Mouse (Mus musculus) hindbrain, embryonic 13.5 days (tissue): ENCODE data around the gene Adcy5. TPM values are rescaled to one million over a fixed set of nuclear protein-coding genes. Genes with fewer than 3 reads are reported as not detected.
A peak's percentile ranks its signal among the peaks of the same experiment; 100 is the strongest.

ENCODE experiments used
- ATAC-seq: fragments of 200-750 bp; cut with Nextera tagmentation; 2 replicates; pipeline ENCODE4 v1.8.0; 2017; ENCODE audit warnings: moderate TSS enrichment; ENCODE audit not compliant: low FRiP score
- H3K27ac ChIP-seq: fragments of 300-500 bp; sonication (generic); 2 replicates; pipeline ENCODE4 v1.5.1; 2015; ENCODE audit warnings: inconsistent platforms, mild to moderate bottlenecking, moderate library complexity
- H3K27me3 ChIP-seq: fragments of 300-500 bp; sonication (generic); 2 replicates; pipeline ENCODE4 v1.6.1; 2015; ENCODE audit warnings: mild to moderate bottlenecking, inconsistent platforms
- H3K36me3 ChIP-seq: fragments of 300-500 bp; sonication (generic); 2 replicates; pipeline ENCODE4 v1.6.1; 2015; ENCODE audit warnings: mild to moderate bottlenecking, inconsistent platforms
- H3K4me1 ChIP-seq: fragments of 300-500 bp; sonication (generic); replicated peaks from 2 replicates; pipeline ENCODE4 v1.6.1; 2015; ENCODE audit warnings: inconsistent platforms
- H3K4me2 ChIP-seq: fragments of 300-500 bp; sonication (generic); 2 replicates; pipeline ENCODE4 v1.6.1; 2015; ENCODE audit warnings: inconsistent platforms, mild to moderate bottlenecking, moderate library complexity
- H3K4me3 ChIP-seq: fragments of 300-500 bp; sonication (generic); 2 replicates; pipeline ENCODE4 v1.5.1; 2015; ENCODE audit warnings: mild to moderate bottlenecking, inconsistent platforms
- H3K9ac ChIP-seq: fragments of 300-500 bp; sonication (generic); 2 replicates; pipeline ENCODE4 v1.6.1; 2015; ENCODE audit warnings: mild to moderate bottlenecking, inconsistent platforms
- H3K9me3 ChIP-seq: fragments of 300-500 bp; sonication (generic); 2 replicates; pipeline ENCODE4 v1.6.1; 2016; ENCODE audit warnings: inconsistent platforms
- WGBS: fragments of 180-500 bp; shearing (Covaris S2); methylation state at CpG from one replicate; pipeline ENCODE4 v1.1.7; 2015; 5-methylcytosine and 5-hydroxymethylcytosine counted together
- polyA plus RNA-seq: library from polyadenylated mRNA; unstranded; fragments of >200 nt; fragmentation: Nextera tagmentation; extraction: Ambion mirVana; gene quantifications from 2 replicates; pipeline ENCODE4 v1.2.1, GENCODE M21; 2015

The Adcy5 gene
- polyA plus RNA-seq, 1 experiment from 2014 or later, result 5.0 TPM

DNA sequence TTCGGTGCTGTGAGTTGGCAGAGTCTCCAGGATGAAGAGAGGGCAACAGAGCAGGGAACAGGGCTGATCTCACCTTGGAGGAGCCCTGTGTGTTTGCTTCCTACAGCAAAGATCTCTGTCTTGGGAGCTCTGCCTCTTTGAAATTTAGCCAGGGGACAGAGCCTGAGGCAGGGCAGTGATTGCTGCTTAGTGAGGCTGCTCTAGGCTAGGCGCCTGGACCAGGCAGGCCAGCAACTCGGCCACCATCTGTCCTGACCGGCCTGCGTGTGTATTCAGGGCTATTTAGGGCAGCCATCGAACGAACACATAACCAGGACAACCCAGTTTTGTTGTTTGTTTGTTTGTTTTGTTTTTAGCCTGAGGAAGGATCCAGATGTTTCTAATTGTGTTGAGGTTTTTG lies 36.6 kb downstream of the Adcy5 start:
- H3K4me1 ChIP-seq, result peaks cover 38% of the 10 kb centered on the region
- no peak overlapping the region for H3K27ac ChIP-seq
- 73% methylated on average over 7 of the region's 7 CpGs for WGBS
- no peak overlapping the region for H3K4me3 ChIP-seq
- no peaks in the 10 kb centered on the region for H3K36me3 ChIP-seq
- ATAC-seq, result no peak
- no peak overlapping the region for H3K4me2 ChIP-seq
- no peaks in the 10 kb centered on the region for H3K9me3 ChIP-seq
- H3K9ac ChIP-seq, result no peak overlapping the region
- no peaks in the 10 kb centered on the region for H3K27me3 ChIP-seq

DNA sequence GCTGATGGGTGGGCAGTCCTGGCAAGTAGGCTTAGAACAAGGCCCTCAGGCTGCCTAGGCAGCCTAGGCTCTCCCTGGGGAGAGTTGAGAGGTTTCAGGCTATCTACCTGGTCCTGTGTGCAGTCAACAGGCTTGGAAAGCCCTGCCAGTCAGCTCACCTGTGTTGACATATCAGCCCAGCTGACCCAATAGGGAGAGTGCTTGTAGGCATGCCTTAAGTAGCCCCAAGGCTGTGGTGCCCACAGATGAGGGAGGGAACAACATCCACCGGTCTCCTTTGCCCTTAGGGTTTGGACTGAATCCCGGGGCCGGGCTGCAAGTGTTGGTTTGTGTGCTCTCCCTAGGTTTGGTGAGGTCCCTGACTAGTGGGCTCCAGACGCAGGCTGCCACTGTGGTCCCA lies 37.8 kb downstream of the Adcy5 start:
- WGBS, result 84% methylated on average over 4 of the region's 4 CpGs
- H3K9ac ChIP-seq, result no peak overlapping the region
- H3K4me1 ChIP-seq, result peaks cover 35% of the 10 kb centered on the region
- H3K27me3 ChIP-seq, result no peaks in the 10 kb centered on the region
- no peak overlapping the region for H3K4me2 ChIP-seq
- H3K27ac ChIP-seq, result no peak overlapping the region
- H3K36me3 ChIP-seq, result no peaks in the 10 kb centered on the region
- no peak for ATAC-seq
- no peaks in the 10 kb centered on the region for H3K9me3 ChIP-seq
- H3K4me3 ChIP-seq, result no peak overlapping the region

DNA sequence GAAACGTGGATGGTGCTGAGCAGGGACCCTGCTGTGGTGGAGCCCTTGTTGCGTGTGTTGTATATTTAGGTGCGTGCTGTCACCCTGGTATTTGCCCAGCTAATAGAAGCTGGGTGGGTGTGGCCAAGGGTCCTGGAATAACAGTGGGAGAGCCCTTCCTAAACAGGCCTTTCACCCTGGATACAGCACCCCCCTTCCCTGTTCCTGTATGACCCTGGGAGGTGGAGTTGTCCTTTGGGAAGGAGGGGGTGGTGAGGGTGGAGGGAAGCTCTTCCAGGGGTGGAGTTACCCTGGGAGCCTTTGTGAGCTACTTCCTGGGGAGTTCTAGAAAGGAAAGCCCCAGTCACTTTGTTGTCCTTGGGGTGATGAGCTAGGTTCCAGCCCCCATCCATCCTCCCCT lies 38.7 kb downstream of the Adcy5 start:
- Histone ChIP-seq H3K36me3 (no peaks in the 10 kb centered on the region), H3K4me1 (peaks cover 35% of the 10 kb centered on the region), H3K27me3 (no peaks in the 10 kb centered on the region), H3K9ac (no peak overlapping the region), H3K27ac (no peak overlapping the region), H3K4me2 (no peak overlapping the region), H3K9me3 (no peaks in the 10 kb centered on the region), H3K4me3 (no peak overlapping the region)
- no peak for ATAC-seq
- 50% methylated on average over 3 of the region's 3 CpGs for WGBS

DNA sequence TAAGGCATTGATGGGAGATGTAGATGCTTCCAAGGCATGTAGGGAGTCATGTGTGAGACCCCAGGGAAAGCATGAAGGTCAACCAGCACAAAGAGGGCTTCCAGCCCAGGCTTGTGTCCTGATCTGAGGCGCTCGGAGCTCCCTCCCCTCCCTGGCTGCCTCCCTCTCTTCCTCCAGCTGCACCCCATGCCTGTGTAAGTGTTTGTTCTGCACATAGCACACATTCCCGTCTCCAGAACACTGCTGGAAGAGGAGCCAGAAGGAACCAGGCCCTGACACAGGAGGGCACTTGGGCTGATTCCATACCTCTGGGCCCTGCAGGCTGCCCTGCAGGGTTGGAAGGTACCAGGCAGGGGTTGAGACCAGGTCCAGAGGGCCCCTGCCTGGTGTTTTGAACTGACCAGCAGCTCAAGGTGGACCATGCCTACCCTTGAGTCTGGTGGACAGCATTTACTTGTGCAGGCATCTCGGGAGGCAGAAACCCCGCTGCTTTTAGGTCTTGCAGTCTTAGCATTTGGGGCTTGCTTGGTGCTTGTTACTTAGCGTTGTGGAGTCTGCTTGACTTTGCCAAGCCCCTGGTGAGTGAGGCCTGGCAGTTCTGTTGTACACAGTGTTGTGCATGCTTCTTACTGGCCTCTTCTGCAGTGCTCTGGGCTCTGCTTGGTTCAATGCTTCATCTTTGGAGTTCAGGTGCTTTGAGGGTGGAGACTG lies 45.2 kb downstream of the Adcy5 start:
- no peaks in the 10 kb centered on the region for H3K27me3 ChIP-seq
- no peak overlapping the region for H3K4me2 ChIP-seq
- H3K4me1 ChIP-seq, result peaks cover 27% of the 10 kb centered on the region
- no peaks in the 10 kb centered on the region for H3K36me3 ChIP-seq
- no peak overlapping the region for H3K27ac ChIP-seq
- H3K9me3 ChIP-seq, result no peaks in the 10 kb centered on the region
- ATAC-seq, result no peak
- H3K9ac ChIP-seq, result no peak overlapping the region
- WGBS, result 71% methylated on average over 6 of the region's 6 CpGs
- no peak overlapping the region for H3K4me3 ChIP-seq

DNA sequence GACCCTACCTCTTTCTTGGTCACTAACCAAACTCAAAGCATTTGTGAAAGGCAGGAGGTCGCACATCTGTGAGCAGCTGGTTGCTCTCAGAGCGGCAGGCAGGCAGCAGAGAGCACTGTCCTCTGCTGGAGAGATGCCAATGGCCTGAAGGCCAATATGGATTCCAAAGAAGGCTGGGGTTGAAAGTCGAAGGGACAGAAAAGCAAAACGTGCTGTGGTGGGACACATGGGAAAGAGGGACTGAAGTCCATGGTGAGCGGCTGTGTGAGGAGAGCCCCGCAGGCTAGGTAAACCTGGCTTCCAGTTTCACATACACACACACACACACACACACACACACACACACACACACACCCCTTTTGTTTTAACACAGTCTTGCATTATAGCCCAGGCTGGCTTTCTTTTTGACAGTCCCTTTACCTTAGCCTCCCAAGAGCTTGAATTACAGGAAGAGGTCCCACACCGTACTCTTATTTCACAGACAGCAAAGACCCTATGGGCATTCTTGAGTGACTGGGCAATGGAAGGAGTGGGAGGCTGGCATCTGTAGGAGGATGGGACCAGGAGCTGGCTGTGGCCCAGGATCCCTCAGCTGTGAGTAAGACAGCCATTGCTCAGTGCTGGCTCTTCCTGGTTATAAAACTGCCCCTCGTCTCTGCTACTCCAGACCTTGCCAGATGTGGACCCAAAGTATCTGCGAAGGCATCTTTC lies 45.9 kb downstream of the Adcy5 start:
- 68% methylated on average over 9 of the region's 9 CpGs for WGBS
- no peaks in the 10 kb centered on the region for H3K36me3 ChIP-seq
- H3K27ac ChIP-seq, result no peak overlapping the region
- H3K9me3 ChIP-seq, result no peaks in the 10 kb centered on the region
- peaks cover 34% of the 10 kb centered on the region for H3K4me1 ChIP-seq
- H3K27me3 ChIP-seq, result no peaks in the 10 kb centered on the region
- no peak for ATAC-seq
- H3K4me3 ChIP-seq, result no peak overlapping the region
- no peak overlapping the region for H3K4me2 ChIP-seq
- no peak overlapping the region for H3K9ac ChIP-seq

DNA sequence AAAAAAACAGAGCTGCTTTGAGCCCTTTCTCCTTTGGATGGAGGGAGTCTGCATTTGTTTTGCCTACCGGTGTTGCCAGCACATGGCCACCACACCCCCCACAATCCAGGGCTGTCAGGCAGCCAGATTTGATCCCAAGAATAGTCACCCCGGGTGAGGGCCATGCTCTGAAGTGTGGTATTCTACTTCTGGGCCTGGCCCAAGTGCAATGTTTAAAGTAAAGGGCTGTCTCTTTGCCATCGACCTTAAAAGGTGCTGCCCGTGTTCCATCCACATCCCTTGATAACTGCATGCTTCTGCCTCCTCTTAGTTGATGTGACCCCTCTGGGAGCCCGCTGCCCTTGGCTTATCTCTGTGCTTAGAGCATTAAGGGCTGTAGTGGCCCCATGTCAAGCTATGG lies 46.6 kb downstream of the Adcy5 start:
- Histone ChIP-seq H3K9ac (no peak overlapping the region), H3K36me3 (no peaks in the 10 kb centered on the region), H3K9me3 (no peaks in the 10 kb centered on the region), H3K27me3 (no peaks in the 10 kb centered on the region), H3K27ac (no peak overlapping the region), H3K4me1 (peaks cover 41% of the 10 kb centered on the region), H3K4me2 (no peak overlapping the region), H3K4me3 (no peak overlapping the region)
- ATAC-seq, result no peak
- 84% methylated on average over 5 of the region's 5 CpGs for whole genome bisulfite sequencing

DNA sequence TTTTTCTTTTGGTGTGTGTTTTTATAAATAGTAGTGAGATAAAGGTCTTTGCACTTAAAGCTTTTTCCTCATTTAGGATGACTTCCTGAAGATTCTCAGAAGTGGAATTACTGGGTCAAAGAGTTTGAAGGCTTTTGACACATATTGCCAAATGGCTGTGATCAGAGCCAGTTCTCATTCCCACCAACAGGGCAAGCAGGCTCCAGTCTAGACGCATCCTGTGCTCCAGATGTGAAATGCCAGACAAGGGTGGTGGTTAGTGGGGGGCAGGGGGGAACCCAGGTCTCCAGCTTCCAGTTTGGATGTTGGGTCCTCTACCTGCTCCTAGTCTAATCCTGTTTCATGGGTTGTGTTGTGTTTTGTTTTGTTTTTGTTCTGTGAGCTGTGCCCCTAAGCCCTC lies 48.8 kb downstream of the Adcy5 start:
- Histone ChIP-seq H3K4me1 (peaks cover 47% of the 10 kb centered on the region), H3K27me3 (no peaks in the 10 kb centered on the region), H3K9ac (no peak overlapping the region), H3K36me3 (no peaks in the 10 kb centered on the region), H3K4me3 (no peak overlapping the region), H3K4me2 (no peak overlapping the region), H3K27ac (no peak overlapping the region), H3K9me3 (no peaks in the 10 kb centered on the region)
- no peak for ATAC-seq
- 76% methylated on average over 1 of the region's 1 CpGs for whole genome bisulfite sequencing

DNA sequence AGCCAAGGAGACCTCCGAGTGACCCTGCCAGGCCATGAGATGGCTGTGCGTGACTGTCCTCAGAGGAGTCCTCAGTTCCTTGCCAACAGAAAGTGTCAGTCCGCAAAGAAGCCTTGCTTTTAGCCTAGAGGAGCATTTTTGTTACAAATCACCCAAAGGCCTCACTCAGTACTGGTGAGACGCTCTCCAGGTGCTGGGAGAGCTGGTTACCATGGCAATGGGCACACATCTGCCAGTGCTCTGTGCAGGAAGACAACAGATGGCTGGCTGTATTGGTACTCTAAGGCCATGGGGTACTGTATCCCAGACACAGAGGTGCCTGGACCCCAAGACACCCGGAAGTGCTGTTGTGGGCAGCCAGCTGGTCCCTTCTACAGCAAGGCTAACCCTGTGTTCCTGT lies 51.0 kb downstream of the Adcy5 start:
- Histone ChIP-seq H3K9me3 (no peaks in the 10 kb centered on the region), H3K4me3 (no peak overlapping the region), H3K9ac (no peak overlapping the region), H3K4me2 (no peak overlapping the region), H3K36me3 (no peaks in the 10 kb centered on the region), H3K4me1 (peaks cover 49% of the 10 kb centered on the region), H3K27ac (peak overlapping the region; percentile 72), H3K27me3 (no peaks in the 10 kb centered on the region)
- ATAC-seq, result peak; percentile 79; the same call in 1 of the 2 replicates
- WGBS, result 46% methylated on average over 5 of the region's 5 CpGs

- Histone ChIP-seq H3K27ac (no peak overlapping the region), H3K4me2 (no peak overlapping the region), H3K9me3 (no peaks in the 10 kb centered on the region), H3K4me1 (peaks cover 43% of the 10 kb centered on the region), H3K9ac (no peak overlapping the region), H3K36me3 (no peaks in the 10 kb centered on the region), H3K27me3 (no peaks in the 10 kb centered on the region), H3K4me3 (no peak overlapping the region)
- 83% methylated on average over 6 of the region's 6 CpGs for WGBS
- no peak for ATAC-seq
Measured at GRCm38 (mm10) chr16:35206426-35206825, 51.7 kb downstream of the Adcy5 start.

GRCm38 (mm10) chr16:35208796-35209195 lies 54.1 kb downstream of the Adcy5 start:
- H3K9me3 ChIP-seq, result no peaks in the 10 kb centered on the region
- no peak for ATAC-seq
- H3K9ac ChIP-seq, result no peak overlapping the region
- no peak overlapping the region for H3K27ac ChIP-seq
- H3K27me3 ChIP-seq, result no peaks in the 10 kb centered on the region
- H3K4me2 ChIP-seq, result no peak overlapping the region
- H3K36me3 ChIP-seq, result no peaks in the 10 kb centered on the region
- 55% methylated on average over 3 of the region's 3 CpGs for WGBS
- H3K4me3 ChIP-seq, result no peak overlapping the region
- peaks cover 44% of the 10 kb centered on the region for H3K4me1 ChIP-seq

DNA sequence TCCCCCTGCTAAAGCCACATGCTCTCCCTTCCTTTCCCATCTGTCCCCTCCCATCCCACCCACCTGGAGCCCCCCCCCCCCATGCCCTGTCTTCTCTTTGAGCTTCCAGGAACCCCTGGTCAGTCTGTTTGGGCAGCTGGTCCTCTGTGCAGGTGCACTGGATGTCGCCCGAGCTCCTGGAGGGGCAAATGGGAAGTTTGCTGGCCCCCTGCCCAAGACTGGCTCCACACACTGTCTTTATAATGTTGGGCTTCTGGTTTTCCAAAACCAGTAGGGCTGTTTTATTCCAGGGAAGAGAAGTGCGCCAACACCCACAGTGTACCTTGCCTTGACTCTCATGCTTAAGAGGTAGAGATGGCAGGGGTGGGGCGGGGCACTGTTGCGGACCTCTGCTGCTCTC lies 55.1 kb downstream of the Adcy5 start:
- Histone ChIP-seq H3K27ac (no peak overlapping the region), H3K4me1 (peaks cover 39% of the 10 kb centered on the region), H3K4me2 (no peak overlapping the region), H3K9me3 (no peaks in the 10 kb centered on the region), H3K36me3 (no peaks in the 10 kb centered on the region), H3K27me3 (no peaks in the 10 kb centered on the region), H3K9ac (no peak overlapping the region), H3K4me3 (no peak overlapping the region)
- ATAC-seq, result no peak
- WGBS, result 82% methylated on average over 5 of the region's 5 CpGs

DNA sequence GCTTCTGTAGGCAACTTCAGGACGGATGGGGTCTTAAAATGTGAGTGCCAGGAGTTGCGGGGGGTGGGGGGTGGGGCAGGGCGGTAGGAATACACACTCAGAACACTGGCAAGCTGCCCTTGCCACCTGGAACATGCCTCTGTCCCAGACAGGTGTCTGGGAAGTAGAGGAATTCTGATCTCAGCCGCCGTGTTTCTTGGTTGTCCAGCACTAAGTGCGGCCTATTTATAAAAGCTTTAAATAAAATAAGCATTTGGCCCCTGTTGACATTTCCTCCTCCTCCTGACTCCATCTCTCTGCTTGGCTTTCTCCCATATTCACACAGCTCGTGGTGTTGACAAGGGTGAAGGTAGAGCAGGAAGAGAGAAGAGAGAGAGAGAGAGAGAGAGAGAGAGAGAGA lies 60.4 kb downstream of the Adcy5 start:
- Histone ChIP-seq H3K4me1 (peaks cover 7% of the 10 kb centered on the region; the same call in 1 of the 2 replicates), H3K4me2 (no peak overlapping the region), H3K4me3 (no peak overlapping the region), H3K9ac (no peak overlapping the region), H3K9me3 (no peaks in the 10 kb centered on the region), H3K27me3 (no peaks in the 10 kb centered on the region), H3K27ac (no peak overlapping the region), H3K36me3 (no peaks in the 10 kb centered on the region)
- ATAC-seq, result no peak
- 80% methylated on average over 7 of the region's 7 CpGs for WGBS

GRCm38 (mm10) chr16:35215498-35215897 lies 60.8 kb downstream of the Adcy5 start:
- H3K4me3 ChIP-seq, result no peak overlapping the region
- H3K4me1 ChIP-seq, result peaks cover 7% of the 10 kb centered on the region; the same call in 1 of the 2 replicates
- no peak for ATAC-seq
- H3K9me3 ChIP-seq, result no peaks in the 10 kb centered on the region
- no peaks in the 10 kb centered on the region for H3K27me3 ChIP-seq
- no peaks in the 10 kb centered on the region for H3K36me3 ChIP-seq
- H3K27ac ChIP-seq, result 0 out of 2 replicates have a peak overlapping the region, but pooled peaks have one; percentile 2
- 56% methylated on average over 5 of the region's 5 CpGs for WGBS
- no peak overlapping the region for H3K4me2 ChIP-seq
- H3K9ac ChIP-seq, result no peak overlapping the region
